Mouse (Mus musculus): ENCODE data around the gene Tmem120b. TPM values are rescaled to one million over a fixed set of nuclear protein-coding genes. Genes with fewer than 3 reads are reported as not detected.
A peak's percentile ranks its signal among the peaks of the same experiment; 100 is the strongest.

Gene Tmem120b
- total and polyA plus RNA-seq, 2 experiments from 2014 or later: 8.7 to 11.1 TPM

- H3K27ac ChIP-seq (ENCODE audit: low read depth): peak overlapping the region; percentile 65
- H3K27me3 ChIP-seq (ENCODE audit: control insufficient read depth, insufficient read depth, low read length): no peaks in the 10 kb centered on the region
- no peak; the same call in 1 of the 2 replicates for ATAC-seq (ENCODE audit: insufficient read depth, low read depth)
- H3K9ac ChIP-seq (replicated peaks; ENCODE audit: low read depth, low read length): no peak overlapping the region
- no peaks in the 10 kb centered on the region for H3K9me3 ChIP-seq (replicated peaks; ENCODE audit: control insufficient read depth, low read length)
- no peaks in the 10 kb centered on the region for H3K36me3 ChIP-seq (replicated peaks; ENCODE audit: control insufficient read depth, insufficient read depth, low read length)
- H3K4me2 ChIP-seq (ENCODE audit: low read depth, low read length): no peak overlapping the region
- H3K4me1 ChIP-seq (ENCODE audit: control insufficient read depth, insufficient read depth): peaks cover 15% of the 10 kb centered on the region; the same call in 1 of the 2 replicates
- TF ChIP-seq CTCF (IDR thresholded peaks at IDR 0.05; ENCODE audit: low read depth) (no peak), EP300 (IDR thresholded peaks at IDR 0.05; ENCODE audit: low read depth) (0 out of 2 replicates have a peak, but pooled peaks have one; percentile 31)
- H3K4me3 ChIP-seq (ENCODE audit: low read depth, low read length): no peak overlapping the region
- DNase-seq (ENCODE audit: low spot score): no peak
- 37% methylated on average over 7 of the region's 7 CpGs for WGBS
Observed at GRCm38 (mm10) chr5:123040796-123041195, 27.4 kb upstream of the Tmem120b start.

GRCm38 (mm10) chr5:123043856-123044255, 24.4 kb upstream of the Tmem120b start:
- ATAC-seq (ENCODE audit: insufficient read depth, low read depth) (no peak), DNase-seq (ENCODE audit: low spot score) (no peak)
- WGBS: 25% methylated on average over 7 of the region's 7 CpGs
- Histone ChIP-seq H3K4me3 (ENCODE audit: low read depth, low read length) (no peak overlapping the region), H3K4me2 (ENCODE audit: low read depth, low read length) (no peak overlapping the region), H3K27me3 (ENCODE audit: control insufficient read depth, insufficient read depth, low read length) (no peaks in the 10 kb centered on the region), H3K9ac (replicated peaks; ENCODE audit: low read depth, low read length) (no peak overlapping the region), H3K9me3 (replicated peaks; ENCODE audit: control insufficient read depth, low read length) (no peaks in the 10 kb centered on the region), H3K27ac (ENCODE audit: low read depth) (no peak overlapping the region), H3K36me3 (replicated peaks; ENCODE audit: control insufficient read depth, insufficient read depth, low read length) (no peaks in the 10 kb centered on the region), H3K4me1 (ENCODE audit: control insufficient read depth, insufficient read depth) (peaks cover 14% of the 10 kb centered on the region; the same call in 1 of the 2 replicates)
- no peak for TF ChIP-seq EP300 (IDR thresholded peaks at IDR 0.05; ENCODE audit: low read depth)
- TF ChIP-seq CTCF (IDR thresholded peaks at IDR 0.05; ENCODE audit: low read depth): peak; percentile 28; the same call in 1 of the 2 replicates

DNA sequence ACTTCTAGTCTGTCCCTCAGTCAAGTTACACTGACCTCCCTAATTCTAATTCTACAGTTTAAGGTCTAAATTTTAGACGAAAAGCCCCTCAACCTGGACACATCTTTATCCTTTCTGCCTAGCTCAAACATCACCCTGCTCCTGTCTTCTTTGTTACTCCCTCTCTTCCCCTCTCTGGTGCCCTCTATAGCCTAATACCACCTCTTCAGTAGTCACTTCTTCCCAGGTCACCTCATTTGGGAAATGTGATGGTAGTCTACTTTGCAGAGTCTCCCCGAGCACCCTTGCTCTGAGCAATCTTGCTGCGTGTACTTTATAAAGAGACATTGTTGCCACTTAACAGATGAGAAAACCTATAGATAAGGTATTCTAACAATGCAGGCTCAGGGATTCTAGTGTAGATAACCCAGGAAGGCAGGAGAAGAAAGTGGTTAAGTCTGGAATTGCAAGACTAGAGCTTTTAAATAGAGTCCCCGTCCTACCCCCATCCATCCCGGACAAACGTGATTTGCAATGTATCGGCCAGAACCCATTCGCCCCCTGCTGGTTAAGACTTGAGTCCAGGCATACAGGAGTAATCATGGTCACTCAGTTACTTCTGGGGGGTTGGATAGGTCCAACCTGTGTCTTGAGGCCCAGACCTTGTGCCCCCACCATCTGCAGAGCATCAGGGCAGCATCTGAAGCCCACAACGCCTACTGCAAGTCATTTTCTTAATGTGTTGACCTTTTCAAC, 22.5 kb upstream of the Tmem120b start:
- 23% methylated on average over 9 of the region's 9 CpGs for WGBS
- H3K4me3 ChIP-seq (ENCODE audit: low read depth, low read length): no peak overlapping the region
- H3K4me2 ChIP-seq (ENCODE audit: low read depth, low read length): no peak overlapping the region
- H3K9me3 ChIP-seq (replicated peaks; ENCODE audit: control insufficient read depth, low read length): no peaks in the 10 kb centered on the region
- H3K27me3 ChIP-seq (ENCODE audit: control insufficient read depth, insufficient read depth, low read length): no peaks in the 10 kb centered on the region
- H3K4me1 ChIP-seq (ENCODE audit: control insufficient read depth, insufficient read depth): 0 out of 2 replicates have a peak, but pooled peaks cover 5% of the 10 kb centered on the region
- H3K27ac ChIP-seq (ENCODE audit: low read depth): no peak overlapping the region
- no peak overlapping the region for H3K9ac ChIP-seq (replicated peaks; ENCODE audit: low read depth, low read length)
- peak; percentile 84 for TF ChIP-seq CTCF (IDR thresholded peaks at IDR 0.05; ENCODE audit: low read depth)
- TF ChIP-seq EP300 (IDR thresholded peaks at IDR 0.05; ENCODE audit: low read depth): no peak
- peak; percentile 74 for DNase-seq (ENCODE audit: low spot score)
- H3K36me3 ChIP-seq (replicated peaks; ENCODE audit: control insufficient read depth, insufficient read depth, low read length): no peaks in the 10 kb centered on the region
- peak; percentile 78 for ATAC-seq (ENCODE audit: insufficient read depth, low read depth)

DNA sequence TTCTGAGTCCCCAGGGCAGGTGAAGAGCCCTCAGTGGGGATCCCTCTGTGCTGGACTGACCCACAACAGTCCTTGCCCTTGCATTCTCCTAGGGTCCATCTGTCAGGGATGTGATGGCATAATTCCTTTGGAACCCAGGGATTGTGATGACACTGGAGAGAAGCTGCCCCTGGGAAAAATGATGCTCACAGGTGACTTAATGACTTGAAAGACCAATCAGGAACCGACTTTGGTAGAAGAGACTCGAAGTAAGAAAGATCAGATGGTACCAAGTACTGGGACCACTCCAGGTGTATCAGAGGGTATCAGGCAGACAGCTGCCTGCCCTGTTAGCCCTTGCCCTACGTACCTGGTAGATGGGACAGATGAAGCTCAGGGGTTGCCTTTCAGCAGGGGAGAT, 21.3 kb upstream of the Tmem120b start, which contains the start of gene Morn3:
Gene Morn3 (minus strand): TSS at position 101 of the 400 bp plus-strand sequence.
- Histone ChIP-seq H3K4me1 (ENCODE audit: control insufficient read depth, insufficient read depth) (no peaks in the 10 kb centered on the region), H3K4me2 (ENCODE audit: low read depth, low read length) (no peak within 1 kb of the TSS), H3K27ac (ENCODE audit: low read depth) (no peak within 1 kb of the TSS), H3K27me3 (ENCODE audit: control insufficient read depth, insufficient read depth, low read length) (no peaks in the 10 kb centered on the region), H3K4me3 (ENCODE audit: low read depth, low read length) (no peak within 1 kb of the TSS), H3K36me3 (replicated peaks; ENCODE audit: control insufficient read depth, insufficient read depth, low read length) (no peaks in the 10 kb centered on the region), H3K9me3 (replicated peaks; ENCODE audit: control insufficient read depth, low read length) (no peaks in the 10 kb centered on the region; the same call in 1 of the 2 replicates), H3K9ac (replicated peaks; ENCODE audit: low read depth, low read length) (no peak within 1 kb of the TSS)
- no peak for TF ChIP-seq CTCF (IDR thresholded peaks at IDR 0.05; ENCODE audit: low read depth)
- no peak for TF ChIP-seq EP300 (IDR thresholded peaks at IDR 0.05; ENCODE audit: low read depth)
- 63% methylated on average over 3 of the region's 3 CpGs for WGBS
- ATAC-seq (ENCODE audit: insufficient read depth, low read depth): no peak
- DNase-seq (ENCODE audit: low spot score): no peak

GRCm38 (mm10) chr5:123049271-123049670, 18.9 kb upstream of the Tmem120b start:
- no peak overlapping the region for H3K27ac ChIP-seq (ENCODE audit: low read depth)
- no peaks in the 10 kb centered on the region for H3K4me1 ChIP-seq (ENCODE audit: control insufficient read depth, insufficient read depth)
- peak overlapping the region; percentile 17; the same call in 1 of the 2 replicates for H3K4me2 ChIP-seq (ENCODE audit: low read depth, low read length)
- H3K9ac ChIP-seq (replicated peaks; ENCODE audit: low read depth, low read length): no peak overlapping the region
- TF ChIP-seq CTCF (IDR thresholded peaks at IDR 0.05; ENCODE audit: low read depth) (peak; percentile 22; the same call in 1 of the 2 replicates), EP300 (IDR thresholded peaks at IDR 0.05; ENCODE audit: low read depth) (no peak)
- no peaks in the 10 kb centered on the region for H3K36me3 ChIP-seq (replicated peaks; ENCODE audit: control insufficient read depth, insufficient read depth, low read length)
- no peaks in the 10 kb centered on the region for H3K27me3 ChIP-seq (ENCODE audit: control insufficient read depth, insufficient read depth, low read length)
- 6% methylated on average over 12 of the region's 12 CpGs for WGBS
- no peak overlapping the region for H3K4me3 ChIP-seq (ENCODE audit: low read depth, low read length)
- DNase-seq (ENCODE audit: low spot score): peak; percentile 56
- 0 out of 2 replicates have a peak, but pooled peaks have one; percentile 32 for ATAC-seq (ENCODE audit: insufficient read depth, low read depth)
- H3K9me3 ChIP-seq (replicated peaks; ENCODE audit: control insufficient read depth, low read length): no peaks in the 10 kb centered on the region; the same call in 1 of the 2 replicates
